Comparison of ENCODE assay signal across 9 mouse cellular contexts in genomic region chr12:69197378-69198163, GRCm38 (mm10). TPM values are rescaled to one million over a fixed set of nuclear protein-coding genes. Genes with fewer than 3 reads are reported as not detected.
DNase-seq lines count a peak whose midpoint lies in the region; ATAC-seq and TF ChIP-seq lines count a peak whose summit lies in the region.
"Had no signal": no experiment of that assay in that cellular context is flagged by ENCODE, and none has a peak within 500 bp of the region (broad histone marks: within the 10 kb centered on the region; RNA-seq: fewer than 3 reads in every experiment).

No protein-coding gene starts in this region.

- no peaks in the 10 kb centered on the region for H3K9me3 ChIP-seq in ES-E14 (ENCODE audit: control insufficient read depth, insufficient read depth, low read depth, low read length)
- no peaks in the 10 kb centered on the region for H3K9me3 ChIP-seq in forebrain, embryonic 11.5 days (ENCODE audit: control insufficient read depth, low read length)
- no peaks in the 10 kb centered on the region for H3K9me3 ChIP-seq in heart, postnatal 0 days (replicated peaks; ENCODE audit: control insufficient read depth, low read length)
- no peaks in the 10 kb centered on the region for H3K9me3 ChIP-seq in lung, embryonic 16.5 days (ENCODE audit: control insufficient read depth, low read length)

- H3K27ac ChIP-seq in ES-E14 (ENCODE audit: insufficient read depth, low read depth, low read length, poor library complexity, severe bottlenecking) = no peak overlapping the region
- peak overlapping the region; percentile 74 for H3K27ac ChIP-seq in brown adipose tissue, adult 24 weeks (replicated peaks; ENCODE audit: low read depth, low read length)
- H3K27ac ChIP-seq in forebrain, embryonic 11.5 days (ENCODE audit: low read depth, low read length) = peak overlapping the region; percentile 85
- H3K27ac ChIP-seq in heart, postnatal 0 days (ENCODE audit: low read depth) = peak overlapping the region; percentile 86
- H3K27ac ChIP-seq in lung, embryonic 16.5 days (ENCODE audit: low read length) = peak overlapping the region; percentile 86
- H3K27ac ChIP-seq in olfactory bulb, adult 2 months (ENCODE audit: insufficient read depth, low read depth, low read length) = peak overlapping the region; percentile 89

- DNase-seq in ES-E14 (ENCODE audit: low read depth, low spot score) = peak; percentile 20
- peak; percentile 75 for DNase-seq in forebrain, embryonic 11.5 days (ENCODE audit: low spot score)
- peak; percentile 25 for DNase-seq in heart, postnatal 0 days (ENCODE audit: low spot score)
- DNase-seq in kidney, postnatal 25 days = peak; percentile 53 to 72
- peak; percentile 37 to 39 for DNase-seq in thymus, adult 18-20 months

- in situ Hi-C loops in ES-E14 (cut with MboI; ENCODE audit: low sequenced_read_pairs in 2 of 2, unreplicated experiment in 2 of 2) = no loop called here

- under 1% methylated on average over 94 of the region's 94 CpGs for WGBS in forebrain, embryonic 11.5 days
- under 1% methylated on average over 89 of the region's 94 CpGs for WGBS in heart, postnatal 0 days
- WGBS in lung, embryonic 16.5 days = under 1% methylated on average over 85 of the region's 94 CpGs
- under 1% methylated on average over 94 of the region's 94 CpGs for WGBS in olfactory bulb, adult 2 months

- peak; percentile 75 for ATAC-seq in forebrain, embryonic 11.5 days (replicated peaks; ENCODE audit: low FRiP score)
- ATAC-seq in heart, postnatal 0 days (ENCODE audit: insufficient read depth, low read depth) = peak; percentile 64
- ATAC-seq in lung, embryonic 16.5 days (ENCODE audit: low read depth) = peak; percentile 70

- H3K4me2 ChIP-seq in forebrain, embryonic 11.5 days (ENCODE audit: low read depth, low read length, severe bottlenecking) = peak overlapping the region; percentile 93
- H3K4me2 ChIP-seq in heart, postnatal 0 days (ENCODE audit: low read depth, low read length) = peak overlapping the region; percentile 93
- peak overlapping the region; percentile 99 for H3K4me2 ChIP-seq in lung, embryonic 16.5 days (ENCODE audit: low read depth, low read length)

- no peaks in the 10 kb centered on the region for H3K27me3 ChIP-seq in forebrain, embryonic 11.5 days (ENCODE audit: control insufficient read depth, insufficient read depth, low read length)
- no peaks in the 10 kb centered on the region for H3K27me3 ChIP-seq in heart, postnatal 0 days (ENCODE audit: control insufficient read depth, insufficient read depth, low read length)
- no peaks in the 10 kb centered on the region for H3K27me3 ChIP-seq in lung, embryonic 16.5 days (ENCODE audit: control insufficient read depth, insufficient read depth, low read depth, low read length)

- TF ChIP-seq POLR2A in olfactory bulb, adult 2 months (IDR thresholded peaks at IDR 0.05; ENCODE audit: insufficient read depth, low read depth, low read length) = no peak; the same call in 1 of the 2 replicates

- no peak for TF ChIP-seq EP300 in heart, postnatal 0 days (IDR thresholded peaks at IDR 0.05; ENCODE audit: low read depth)

- peaks cover 4% of the 10 kb centered on the region in 2 experiments; a peak in 1 of 4 replicates for H3K4me1 ChIP-seq in ES-E14 (ENCODE audit: control insufficient read depth in 2 of 2, insufficient read depth in 2 of 2, low read length in 2 of 2, poor library complexity in 1 of 2)
- H3K4me1 ChIP-seq in brown adipose tissue, adult 24 weeks (ENCODE audit: control insufficient read depth, insufficient read depth, insufficient read length, low read length) = peaks cover 5% of the 10 kb centered on the region; the same call in 1 of the 2 replicates
- H3K4me1 ChIP-seq in forebrain, embryonic 11.5 days (replicated peaks; ENCODE audit: control insufficient read depth, insufficient read depth, low read length) = no peaks in the 10 kb centered on the region
- peaks cover 4% of the 10 kb centered on the region; the same call in 1 of the 2 replicates for H3K4me1 ChIP-seq in heart, postnatal 0 days (ENCODE audit: control insufficient read depth, insufficient read depth)
- peaks cover 21% of the 10 kb centered on the region for H3K4me1 ChIP-seq in lung, embryonic 16.5 days (replicated peaks; ENCODE audit: control insufficient read depth, insufficient read depth, low read length)
- peaks cover 5% of the 10 kb centered on the region; the same call in 1 of the 2 replicates for H3K4me1 ChIP-seq in olfactory bulb, adult 2 months (ENCODE audit: control insufficient read depth, insufficient read depth, low read length)

- peak overlapping the region; percentile 79 for H3K9ac ChIP-seq in ES-E14 (ENCODE audit: insufficient read depth, low read depth, low read length, poor library complexity, severe bottlenecking)
- H3K9ac ChIP-seq in forebrain, embryonic 11.5 days (ENCODE audit: low read length) = peak overlapping the region; percentile 85
- H3K9ac ChIP-seq in heart, postnatal 0 days (replicated peaks; ENCODE audit: low read depth, low read length) = peak overlapping the region; percentile 86
- peak overlapping the region; percentile 84 for H3K9ac ChIP-seq in lung, embryonic 16.5 days (ENCODE audit: low read length)

- H3K36me3 ChIP-seq in ES-E14 (ENCODE audit: control insufficient read depth, insufficient read depth, low read length, poor library complexity, severe bottlenecking) = no peaks in the 10 kb centered on the region; the same call in 1 of the 2 replicates
- peaks cover 8% of the 10 kb centered on the region for H3K36me3 ChIP-seq in forebrain, embryonic 11.5 days (ENCODE audit: control insufficient read depth, insufficient read depth, low read length)
- peaks cover 18% of the 10 kb centered on the region for H3K36me3 ChIP-seq in heart, postnatal 0 days (replicated peaks; ENCODE audit: control insufficient read depth, insufficient read depth, low read length)
- H3K36me3 ChIP-seq in lung, embryonic 16.5 days (ENCODE audit: control insufficient read depth, insufficient read depth, low read length) = peaks cover 12% of the 10 kb centered on the region

- peak overlapping the region; percentile 83 to 99 for H3K4me3 ChIP-seq in ES-E14 (ENCODE audit: insufficient read depth in 1 of 2, low read depth in 1 of 2, low read length in 2 of 2, poor library complexity in 1 of 2, severe bottlenecking in 1 of 2)
- H3K4me3 ChIP-seq in brown adipose tissue, adult 24 weeks (ENCODE audit: insufficient read depth, low read depth, low read length) = peak overlapping the region; percentile 91
- peak overlapping the region; percentile 93 for H3K4me3 ChIP-seq in forebrain, embryonic 11.5 days (ENCODE audit: low read depth, low read length)
- peak overlapping the region; percentile 99 for H3K4me3 ChIP-seq in heart, postnatal 0 days (ENCODE audit: low read depth, low read length)
- peak overlapping the region; percentile 98 for H3K4me3 ChIP-seq in lung, embryonic 16.5 days (ENCODE audit: low read length)
- H3K4me3 ChIP-seq in olfactory bulb, adult 2 months (ENCODE audit: insufficient read depth, low read depth, low read length) = peak overlapping the region; percentile 67

- TF ChIP-seq CTCF in heart, postnatal 0 days (IDR thresholded peaks at IDR 0.05; ENCODE audit: low read depth) = no peak
- TF ChIP-seq CTCF in olfactory bulb, adult 2 months (IDR thresholded peaks at IDR 0.05; ENCODE audit: insufficient read depth, low read depth, low read length) = no peak

RNA-seq across cellular contexts. Expression of gene Dnaaf2, which starts 0.7 kb away (rescaled TPM):
- 3.6 and 4.3 TPM in 2 replicates for total RNA-seq in ES-E14 (2012; rRNA removed)
- not detected in 2 replicates for polyA plus RNA-seq in brown adipose tissue, adult 24 weeks (2012; ENCODE audit: insufficient read depth, insufficient read length, missing spikeins)
- 17.1 and 20.0 TPM in 2 replicates for polyA plus RNA-seq in forebrain, embryonic 11.5 days (2014; fragmentation: Nextera tagmentation; extraction: Ambion mirVana)
- total RNA-seq in heart, postnatal 0 days (2014; rRNA removed; ENCODE audit: low replicate concordance) = 1.8 and 3.7 TPM in 2 replicates
- polyA plus RNA-seq in heart, postnatal 0 days (2015; fragmentation: Nextera tagmentation; extraction: Ambion mirVana) = 3.8 and 4.8 TPM in 2 replicates
- polyA plus RNA-seq in lung, embryonic 16.5 days (2015; fragmentation: Nextera tagmentation; extraction: Ambion mirVana) = 8.0 and 10.0 TPM in 2 replicates
- polyA plus RNA-seq in olfactory bulb, adult 2 months (2012; ENCODE audit: insufficient read depth, insufficient read length, low replicate concordance, missing spikeins) = not detected in 2 replicates

RNA-seq across cellular contexts. Expression of gene Gm49383, which starts 0.7 kb away (rescaled TPM):
- total RNA-seq in ES-E14 (2012; rRNA removed) = 10.1 and 11.7 TPM in 2 replicates
- 2.2 TPM in 1 of 2 replicates, not detected in the other for polyA plus RNA-seq in brown adipose tissue, adult 24 weeks (2012; ENCODE audit: insufficient read depth, insufficient read length, missing spikeins)
- 42.2 and 43.4 TPM in 2 replicates for polyA plus RNA-seq in forebrain, embryonic 11.5 days (2014; fragmentation: Nextera tagmentation; extraction: Ambion mirVana)
- total RNA-seq in heart, postnatal 0 days (2014; rRNA removed; ENCODE audit: low replicate concordance) = 6.3 and 13.1 TPM in 2 replicates
- 7.9 and 8.6 TPM in 2 replicates for polyA plus RNA-seq in heart, postnatal 0 days (2015; fragmentation: Nextera tagmentation; extraction: Ambion mirVana)
- polyA plus RNA-seq in lung, embryonic 16.5 days (2015; fragmentation: Nextera tagmentation; extraction: Ambion mirVana) = 27.7 and 28.2 TPM in 2 replicates
- polyA plus RNA-seq in olfactory bulb, adult 2 months (2012; ENCODE audit: insufficient read depth, insufficient read length, low replicate concordance, missing spikeins) = not detected in 2 replicates

RNA-seq across cellular contexts. Expression of gene Gm49384, which starts 6.5 kb away (rescaled TPM):
- 9.8 and 12.1 TPM in 2 replicates for total RNA-seq in ES-E14 (2012; rRNA removed)
- polyA plus RNA-seq in brown adipose tissue, adult 24 weeks (2012; ENCODE audit: insufficient read depth, insufficient read length, missing spikeins) = 2.3 and 3.8 TPM in 2 replicates
- polyA plus RNA-seq in forebrain, embryonic 11.5 days (2014; fragmentation: Nextera tagmentation; extraction: Ambion mirVana) = 43.2 and 46.6 TPM in 2 replicates
- total RNA-seq in heart, postnatal 0 days (2014; rRNA removed; ENCODE audit: low replicate concordance) = 0.46 and 7.1 TPM in 2 replicates
- 5.5 and 6.1 TPM in 2 replicates for polyA plus RNA-seq in heart, postnatal 0 days (2015; fragmentation: Nextera tagmentation; extraction: Ambion mirVana)
- 25.8 and 27.2 TPM in 2 replicates for polyA plus RNA-seq in lung, embryonic 16.5 days (2015; fragmentation: Nextera tagmentation; extraction: Ambion mirVana)
- not detected in 2 replicates for polyA plus RNA-seq in olfactory bulb, adult 2 months (2012; ENCODE audit: insufficient read depth, insufficient read length, low replicate concordance, missing spikeins)
- polyA plus RNA-seq: gonadal fat pad, adult 2 months had no signal

RNA-seq across cellular contexts. Expression of gene Mgat2, which starts 13.6 kb away (rescaled TPM):
- total RNA-seq in ES-E14 (2012; rRNA removed) = 53.8 and 56.8 TPM in 2 replicates
- 15.3 and 16.1 TPM in 2 replicates for polyA plus RNA-seq in brown adipose tissue, adult 24 weeks (2012; ENCODE audit: insufficient read depth, insufficient read length, missing spikeins)
- polyA plus RNA-seq in forebrain, embryonic 11.5 days (2014; fragmentation: Nextera tagmentation; extraction: Ambion mirVana) = 40.6 and 42.3 TPM in 2 replicates
- total RNA-seq in heart, postnatal 0 days (2014; rRNA removed; ENCODE audit: low replicate concordance) = 43.1 and 55.0 TPM in 2 replicates
- polyA plus RNA-seq in heart, postnatal 0 days (2015; fragmentation: Nextera tagmentation; extraction: Ambion mirVana) = 28.2 and 29.9 TPM in 2 replicates
- polyA plus RNA-seq in lung, embryonic 16.5 days (2015; fragmentation: Nextera tagmentation; extraction: Ambion mirVana) = 39.1 and 40.6 TPM in 2 replicates
- polyA plus RNA-seq in olfactory bulb, adult 2 months (2012; ENCODE audit: insufficient read depth, insufficient read length, low replicate concordance, missing spikeins) = not detected in 2 replicates

RNA-seq across cellular contexts. Expression of gene Rpl36al, which starts 13.7 kb away (rescaled TPM):
- total RNA-seq in ES-E14 (2012; rRNA removed) = 947 and 1,086 TPM in 2 replicates
- polyA plus RNA-seq in brown adipose tissue, adult 24 weeks (2012; ENCODE audit: insufficient read depth, insufficient read length, missing spikeins) = 338 and 450 TPM in 2 replicates
- polyA plus RNA-seq in forebrain, embryonic 11.5 days (2014; fragmentation: Nextera tagmentation; extraction: Ambion mirVana) = 436 and 487 TPM in 2 replicates
- total RNA-seq in heart, postnatal 0 days (2014; rRNA removed; ENCODE audit: low replicate concordance) = 57.0 and 86.3 TPM in 2 replicates
- polyA plus RNA-seq in heart, postnatal 0 days (2015; fragmentation: Nextera tagmentation; extraction: Ambion mirVana) = 502 and 513 TPM in 2 replicates
- 496 and 530 TPM in 2 replicates for polyA plus RNA-seq in lung, embryonic 16.5 days (2015; fragmentation: Nextera tagmentation; extraction: Ambion mirVana)
- not detected in 2 replicates for polyA plus RNA-seq in olfactory bulb, adult 2 months (2012; ENCODE audit: insufficient read depth, insufficient read length, low replicate concordance, missing spikeins)

Comparison
In these comparisons a context has a peak if more than half of its experiments do, and no peak if none do; other contexts are left out.
1. DNase-seq: peak in every context shown above with its lines; median percentile 75 in forebrain, embryonic 11.5 days; 62 in kidney, postnatal 25 days; 38 in thymus, adult 18-20 months; 25 in heart, postnatal 0 days; 20 in ES-E14.